Mouse (Mus musculus) forebrain, embryonic 14.5 days (tissue): ENCODE data around the gene Diaph2. TPM values are rescaled to one million over a fixed set of nuclear protein-coding genes. Genes with fewer than 3 reads are reported as not detected.
A peak's percentile ranks its signal among the peaks of the same experiment; 100 is the strongest.
"Not testable (repeated sequence)": the region's sequence is repeated elsewhere in the genome, so short reads cannot be mapped to it uniquely, and the experiment has no call there.

Experiments used
- ATAC-seq: fragments of 200-750 bp; cut with Nextera tagmentation; 2 replicates; pipeline ENCODE4 v1.8.0; 2017; ENCODE audit warnings: mild to moderate bottlenecking, moderate library complexity
- DNase-seq: peaks from one replicate; pipeline ENCODE4 v3.0.0-alpha.2; 2015; ENCODE audit warnings: low spot score
- H3K27ac ChIP-seq: fragments of 300-500 bp; sonication (generic); 2 replicates; pipeline ENCODE4 v1.5.1; 2014; ENCODE audit warnings: low read depth, mild to moderate bottlenecking, control low read depth, low read length, moderate library complexity
- H3K27me3 ChIP-seq: fragments of 300-500 bp; sonication (generic); replicated peaks from 2 replicates; pipeline ENCODE4 v1.6.1; 2014; ENCODE audit warnings: low read length, control low read depth, mixed read lengths; ENCODE audit not compliant: control insufficient read depth, insufficient read depth
- H3K36me3 ChIP-seq: fragments of 300-500 bp; sonication (generic); 2 replicates; pipeline ENCODE4 v1.6.1; 2014; ENCODE audit warnings: low read length, control low read depth; ENCODE audit not compliant: control insufficient read depth, insufficient read depth
- H3K4me1 ChIP-seq: fragments of 300-500 bp; sonication (generic); 2 replicates; pipeline ENCODE4 v1.6.1; 2014; ENCODE audit warnings: antibody characterized with exemption, low read length, control low read depth; ENCODE audit not compliant: control insufficient read depth, insufficient read depth
- H3K4me2 ChIP-seq: fragments of 300-500 bp; sonication (generic); 2 replicates; pipeline ENCODE4 v1.6.1; 2014; ENCODE audit warnings: mild to moderate bottlenecking, control low read depth, low read length
- H3K4me3 ChIP-seq: fragments of 300-500 bp; sonication (generic); 2 replicates; pipeline ENCODE4 v1.5.1; 2014; ENCODE audit warnings: low read depth, low read length, control low read depth
- H3K9ac ChIP-seq: fragments of 300-500 bp; sonication (generic); 2 replicates; pipeline ENCODE4 v1.6.1; 2014; ENCODE audit warnings: mild to moderate bottlenecking, low read length, control low read depth, moderate library complexity
- H3K9me3 ChIP-seq: fragments of 300-500 bp; sonication (generic); replicated peaks from 2 replicates; pipeline ENCODE4 v1.6.1; 2016; ENCODE audit warnings: low read length, control low read depth, mixed read lengths; ENCODE audit not compliant: control insufficient read depth
- WGBS: fragments of 180-500 bp; shearing (Covaris S2); extraction: QIAGEN DNeasy Blood & Tissue Kit; methylation state at CpG from one replicate; pipeline ENCODE4 v1.1.7; 2014; 5-methylcytosine and 5-hydroxymethylcytosine counted together
- polyA plus RNA-seq: library from polyadenylated mRNA; unstranded; fragments of >200 nt; fragmentation: Nextera tagmentation; extraction: Ambion mirVana; gene quantifications from 2 replicates; pipeline ENCODE4 v1.2.1, GENCODE M21; 2014

Gene Diaph2
- polyA plus RNA-seq, 1 experiment from 2014 or later: 3.4 TPM

GRCm38 (mm10) chrX:130279144-130279543, 529.6 kb downstream of the Diaph2 start:
- Histone ChIP-seq H3K27ac (no peak overlapping the region), H3K4me3 (no peak overlapping the region), H3K4me2 (no peak overlapping the region), H3K9me3 (no peaks in the 10 kb centered on the region), H3K4me1 (no peaks in the 10 kb centered on the region), H3K27me3 (no peaks in the 10 kb centered on the region), H3K9ac (no peak overlapping the region), H3K36me3 (no peaks in the 10 kb centered on the region)
- DNase-seq (no peak), ATAC-seq (no peak)
- 87% methylated on average over 4 of the region's 4 CpGs for WGBS

- Histone ChIP-seq H3K27me3 (no peaks in the 10 kb centered on the region), H3K36me3 (no peaks in the 10 kb centered on the region), H3K4me2 (no peak overlapping the region), H3K9ac (no peak overlapping the region), H3K27ac (no peak overlapping the region), H3K9me3 (no peaks in the 10 kb centered on the region), H3K4me3 (no peak overlapping the region), H3K4me1 (no peaks in the 10 kb centered on the region)
- ATAC-seq: no peak
- 66% methylated on average over 2 of the region's 2 CpGs for WGBS
- no peak for DNase-seq
These were observed 531.9 kb downstream of the Diaph2 start for GRCm38 (mm10) chrX:130281484-130281883.

- H3K9ac ChIP-seq: no peak overlapping the region
- no peak overlapping the region for H3K4me2 ChIP-seq
- no peak overlapping the region for H3K4me3 ChIP-seq
- no peaks in the 10 kb centered on the region for H3K9me3 ChIP-seq
- no peaks in the 10 kb centered on the region for H3K4me1 ChIP-seq
- no peaks in the 10 kb centered on the region for H3K27me3 ChIP-seq
- WGBS: 84% methylated on average over 9 of the region's 9 CpGs
- no peak for ATAC-seq
- no peak for DNase-seq
- no peaks in the 10 kb centered on the region for H3K36me3 ChIP-seq
- H3K27ac ChIP-seq: no peak overlapping the region
These were observed 537.5 kb downstream of the Diaph2 start for GRCm38 (mm10) chrX:130287032-130287431.

- ATAC-seq (no peak), DNase-seq (no peak)
- Histone ChIP-seq H3K9me3 (no peaks in the 10 kb centered on the region), H3K4me1 (no peaks in the 10 kb centered on the region), H3K4me3 (no peak overlapping the region), H3K27me3 (no peaks in the 10 kb centered on the region), H3K4me2 (no peak overlapping the region), H3K9ac (no peak overlapping the region), H3K36me3 (no peaks in the 10 kb centered on the region), H3K27ac (no peak overlapping the region)
- 86% methylated on average over 5 of the region's 5 CpGs for WGBS
These were observed 540.2 kb downstream of the Diaph2 start for GRCm38 (mm10) chrX:130289775-130290174.

DNA sequence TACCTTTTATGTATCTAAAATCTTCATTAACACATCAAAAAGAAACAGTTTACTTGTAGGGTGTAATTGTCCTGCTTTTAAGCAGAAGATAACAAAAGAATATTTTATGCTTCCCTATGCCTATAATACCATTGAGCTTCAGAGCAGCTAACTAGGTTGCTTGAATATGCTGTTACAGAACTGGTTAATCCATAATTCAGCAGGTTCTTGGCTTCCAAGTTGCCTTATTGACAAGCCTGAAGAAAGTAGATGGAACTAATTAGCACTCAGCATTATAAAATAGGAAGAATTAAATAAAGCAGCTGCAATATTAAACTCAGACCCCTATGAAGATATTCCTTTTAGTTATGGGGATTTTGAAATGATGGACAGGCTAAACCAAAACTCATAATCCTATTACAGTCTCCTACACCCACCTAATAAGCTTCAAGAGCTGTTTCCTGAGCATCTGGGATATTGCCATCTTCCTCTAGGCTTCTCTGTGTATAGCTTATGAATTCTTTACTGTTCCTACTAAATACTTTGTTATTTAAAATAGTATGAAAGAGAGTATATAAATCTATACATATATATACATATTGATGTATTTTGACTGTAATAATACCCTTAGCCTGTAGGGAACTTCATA, 601.4 kb downstream of the Diaph2 start:
- DNase-seq: no peak

DNA sequence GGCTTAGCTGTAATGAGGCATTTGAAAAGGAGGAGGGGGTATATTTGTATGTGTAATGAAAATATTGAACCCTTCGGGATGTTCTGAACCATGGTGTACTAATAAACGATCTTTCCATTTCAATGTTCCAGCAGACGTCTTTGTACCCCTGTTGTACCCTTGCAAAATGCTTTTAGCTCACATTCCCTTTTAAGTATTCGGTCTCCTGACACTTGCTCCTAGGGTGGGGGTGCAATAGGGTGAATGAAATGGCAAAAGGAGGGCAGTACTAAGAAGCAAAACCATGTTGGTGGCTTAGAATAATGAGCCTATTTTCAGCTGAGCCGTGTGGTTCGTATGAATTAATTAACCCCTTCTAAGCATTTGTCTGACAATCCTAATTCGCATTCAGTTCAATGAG, 601.9 kb downstream of the Diaph2 start:
- no peak overlapping the region for H3K27ac ChIP-seq
- ATAC-seq (peak; percentile 81), DNase-seq (peak; percentile 56)
- no peaks in the 10 kb centered on the region for H3K27me3 ChIP-seq
- no peak overlapping the region for H3K4me2 ChIP-seq
- no peaks in the 10 kb centered on the region for H3K9me3 ChIP-seq
- no peak overlapping the region for H3K4me3 ChIP-seq
- H3K9ac ChIP-seq: no peak overlapping the region
- no peaks in the 10 kb centered on the region for H3K36me3 ChIP-seq
- 38% methylated on average over 7 of the region's 7 CpGs for WGBS
- no peaks in the 10 kb centered on the region for H3K4me1 ChIP-seq

More for the DNA sequence above, 601.4 kb downstream of the Diaph2 start:
- Histone ChIP-seq H3K4me1 (no peaks in the 10 kb centered on the region), H3K27ac (no peak overlapping the region), H3K9me3 (no peaks in the 10 kb centered on the region), H3K36me3 (no peaks in the 10 kb centered on the region), H3K4me3 (no peak overlapping the region), H3K27me3 (no peaks in the 10 kb centered on the region), H3K4me2 (no peak overlapping the region), H3K9ac (no peak overlapping the region)
- ATAC-seq: peak; percentile 42; the same call in 1 of the 2 replicates

- H3K27me3 ChIP-seq: no peaks in the 10 kb centered on the region
- DNase-seq: peak; percentile 25
- H3K4me3 ChIP-seq: no peak overlapping the region
- no peak overlapping the region for H3K27ac ChIP-seq
- no peaks in the 10 kb centered on the region for H3K9me3 ChIP-seq
- H3K4me1 ChIP-seq: no peaks in the 10 kb centered on the region
- no peaks in the 10 kb centered on the region for H3K36me3 ChIP-seq
- ATAC-seq: no peak; the same call in 1 of the 2 replicates
- no peak overlapping the region for H3K4me2 ChIP-seq
- H3K9ac ChIP-seq: no peak overlapping the region
- 29% methylated on average over 4 of the region's 4 CpGs for WGBS
These were observed 644.1 kb downstream of the Diaph2 start for GRCm38 (mm10) chrX:130393508-130394145.

GRCm38 (mm10) chrX:130403214-130403613, 653.7 kb downstream of the Diaph2 start:
- no peaks in the 10 kb centered on the region for H3K36me3 ChIP-seq
- H3K9me3 ChIP-seq: no peaks in the 10 kb centered on the region
- H3K4me3 ChIP-seq: no peak overlapping the region
- no peak overlapping the region for H3K27ac ChIP-seq
- H3K4me1 ChIP-seq: no peaks in the 10 kb centered on the region
- no peak overlapping the region for H3K4me2 ChIP-seq
- ATAC-seq: no peak
- peak; percentile 52 for DNase-seq
- H3K9ac ChIP-seq: no peak overlapping the region
- H3K27me3 ChIP-seq: no peaks in the 10 kb centered on the region
- 35% methylated on average over 3 of the region's 3 CpGs for WGBS

DNA sequence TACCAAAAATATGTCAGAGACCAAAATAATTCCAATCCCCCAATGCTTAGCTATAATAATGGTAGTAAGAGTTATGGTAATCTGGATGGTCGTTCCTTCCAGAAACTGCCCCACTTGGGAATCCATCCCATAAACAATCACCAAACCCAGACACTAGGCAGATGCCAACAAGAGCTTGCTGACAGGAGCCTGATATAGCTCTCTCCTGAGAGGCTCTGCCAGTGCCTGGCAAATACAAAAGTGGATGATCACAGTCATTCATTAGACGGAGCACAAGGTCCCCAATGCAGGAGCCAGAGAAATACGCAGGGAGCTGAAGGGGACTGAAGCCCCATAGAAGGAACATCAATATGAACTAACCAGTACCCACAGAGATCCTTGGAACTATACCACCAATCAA, 657.9 kb downstream of the Diaph2 start:
- H3K36me3 ChIP-seq, ATAC-seq, H3K9me3 ChIP-seq, H3K4me1 ChIP-seq, H3K27ac ChIP-seq, H3K27me3 ChIP-seq, DNase-seq, H3K4me2 ChIP-seq, H3K9ac ChIP-seq, H3K4me3 ChIP-seq: not testable (repeated sequence)
- WGBS: 87% methylated on average over 3 of the region's 3 CpGs
